Mouse (Mus musculus) forebrain, embryonic 10.5 days (tissue): Measurements from ENCODE around the gene Zc3h4. TPM values are rescaled to one million over a fixed set of nuclear protein-coding genes. Genes with fewer than 3 reads are reported as not detected.
"Not testable (repeated sequence)": the region's sequence is repeated elsewhere in the genome, so short reads cannot be mapped to it uniquely, and the experiment has no call there.

Experiments
- DNase-seq: peaks from one replicate; pipeline ENCODE4 v3.0.0-alpha.2; 2017; ENCODE audit warnings: low spot score; ENCODE audit errors: extremely low spot score
- H3K27ac ChIP-seq: fragments of 300-500 bp; sonication (generic); 2 replicates; pipeline ENCODE4 v1.5.1; 2016; ENCODE audit warnings: mild to moderate bottlenecking
- H3K27me3 ChIP-seq: fragments of 300-500 bp; sonication (generic); 2 replicates; pipeline ENCODE4 v1.6.1; 2016; ENCODE audit warnings: mild to moderate bottlenecking; ENCODE audit not compliant: poor library complexity, severe bottlenecking
- H3K36me3 ChIP-seq: fragments of 300-500 bp; sonication (generic); replicated peaks from 2 replicates; pipeline ENCODE4 v1.6.1; 2016; ENCODE audit warnings: mild to moderate bottlenecking, moderate library complexity
- H3K4me1 ChIP-seq: fragments of 300-500 bp; sonication (generic); 2 replicates; pipeline ENCODE4 v1.6.1; 2016
- H3K4me3 ChIP-seq: fragments of 300-500 bp; sonication (generic); 2 replicates; pipeline ENCODE4 v1.5.1; 2016; ENCODE audit warnings: mild to moderate bottlenecking, moderate library complexity
- H3K9me3 ChIP-seq: fragments of 300-500 bp; sonication (generic); 2 replicates; pipeline ENCODE4 v1.6.1; 2016; ENCODE audit warnings: mild to moderate bottlenecking, moderate library complexity
- WGBS: fragments of 180-500 bp; shearing (Covaris S2); methylation state at CpG from one replicate; pipeline ENCODE4 v1.1.7; 2016; 5-methylcytosine and 5-hydroxymethylcytosine counted together
- polyA plus RNA-seq: library from polyadenylated mRNA; unstranded; fragments of >200 nt; fragmentation: Nextera tagmentation; extraction: Ambion mirVana; gene quantifications from 2 replicates; pipeline ENCODE4 v1.2.1, GENCODE M21; 2016

The Zc3h4 gene
- polyA plus RNA-seq, 1 experiment from 2014 or later, result 18.8 TPM

GRCm38 (mm10) chr7:16387160-16388041 is 13.3 kb upstream of the Zc3h4 start, which contains the start of gene Sae1:
Gene Sae1, minus strand, starts transcription at chr7:16387806.
- Histone ChIP-seq H3K36me3 (peaks cover 39% of the 10 kb centered on the region), H3K9me3 (no peaks in the 10 kb centered on the region), H3K27ac (peak within 1 kb of the TSS; percentile 98), H3K27me3 (no peaks in the 10 kb centered on the region), H3K4me3 (peak within 1 kb of the TSS; percentile 90), H3K4me1 (peaks cover 29% of the 10 kb centered on the region)
- WGBS, result under 1% methylated on average over 58 of the region's 58 CpGs
- peak; percentile 97 for DNase-seq

GRCm38 (mm10) chr7:16389942-16390341 is 10.8 kb upstream of the Zc3h4 start:
- not testable (repeated sequence) for H3K27me3 ChIP-seq, H3K27ac ChIP-seq, H3K9me3 ChIP-seq, DNase-seq, H3K4me3 ChIP-seq
- 87% methylated on average over 2 of the region's 2 CpGs for WGBS
- Histone ChIP-seq H3K4me1 (peaks cover 28% of the 10 kb centered on the region), H3K36me3 (peaks cover 14% of the 10 kb centered on the region)

GRCm38 (mm10) chr7:16392923-16393322 is 7.8 kb upstream of the Zc3h4 start:
- Histone ChIP-seq H3K36me3 (no peaks in the 10 kb centered on the region), H3K4me1 (peaks cover 3% of the 10 kb centered on the region), H3K4me3 (no peak overlapping the region), H3K27ac (no peak overlapping the region), H3K9me3 (no peaks in the 10 kb centered on the region), H3K27me3 (no peaks in the 10 kb centered on the region)
- WGBS, result 53% methylated on average over 4 of the region's 4 CpGs
- no peak for DNase-seq

DNA sequence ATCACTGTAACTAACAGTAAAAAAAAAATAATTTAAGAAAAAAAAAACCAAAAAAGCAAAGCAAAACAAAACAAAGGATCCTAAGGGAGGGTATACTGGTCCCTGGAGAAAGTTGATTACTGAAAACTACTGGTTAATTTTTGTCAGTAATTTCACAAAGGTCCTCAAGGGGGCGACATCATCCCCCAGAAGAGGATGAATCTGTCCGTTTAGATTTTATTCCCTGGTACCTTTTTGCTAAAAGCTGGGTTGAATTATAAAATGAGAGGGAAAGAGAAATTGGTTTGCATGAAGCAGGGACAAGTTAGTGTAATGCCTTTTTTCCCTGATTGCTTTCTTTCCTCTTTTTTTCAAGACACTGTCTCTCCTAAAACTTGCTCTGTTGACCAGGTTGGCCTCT is 4.8 kb upstream of the Zc3h4 start:
- Histone ChIP-seq H3K9me3 (no peaks in the 10 kb centered on the region), H3K4me1 (peaks cover 9% of the 10 kb centered on the region), H3K36me3 (no peaks in the 10 kb centered on the region), H3K4me3 (no peak overlapping the region), H3K27ac (no peak overlapping the region), H3K27me3 (no peaks in the 10 kb centered on the region)
- WGBS, result 5% methylated on average over 2 of the region's 2 CpGs
- no peak for DNase-seq

- 83% methylated on average over 4 of the region's 4 CpGs for WGBS
- Histone ChIP-seq H3K4me3 (no peak overlapping the region), H3K36me3 (no peaks in the 10 kb centered on the region), H3K27ac (no peak overlapping the region), H3K4me1 (peaks cover 9% of the 10 kb centered on the region), H3K27me3 (no peaks in the 10 kb centered on the region), H3K9me3 (no peaks in the 10 kb centered on the region)
- DNase-seq, result no peak
Observed at GRCm38 (mm10) chr7:16397465-16397864, 3.2 kb upstream of the Zc3h4 start.

- peak overlapping the region; percentile 100 for H3K27ac ChIP-seq
- H3K4me1 ChIP-seq, result peaks cover 16% of the 10 kb centered on the region
- no peaks in the 10 kb centered on the region for H3K27me3 ChIP-seq
- no peak for DNase-seq
- no peaks in the 10 kb centered on the region for H3K36me3 ChIP-seq
- H3K4me3 ChIP-seq, result peak overlapping the region; percentile 92
- H3K9me3 ChIP-seq, result no peaks in the 10 kb centered on the region
- WGBS, result 53% methylated on average over 3 of the region's 3 CpGs
Observed at GRCm38 (mm10) chr7:16398387-16399050, 2.2 kb upstream of the Zc3h4 start.

DNA sequence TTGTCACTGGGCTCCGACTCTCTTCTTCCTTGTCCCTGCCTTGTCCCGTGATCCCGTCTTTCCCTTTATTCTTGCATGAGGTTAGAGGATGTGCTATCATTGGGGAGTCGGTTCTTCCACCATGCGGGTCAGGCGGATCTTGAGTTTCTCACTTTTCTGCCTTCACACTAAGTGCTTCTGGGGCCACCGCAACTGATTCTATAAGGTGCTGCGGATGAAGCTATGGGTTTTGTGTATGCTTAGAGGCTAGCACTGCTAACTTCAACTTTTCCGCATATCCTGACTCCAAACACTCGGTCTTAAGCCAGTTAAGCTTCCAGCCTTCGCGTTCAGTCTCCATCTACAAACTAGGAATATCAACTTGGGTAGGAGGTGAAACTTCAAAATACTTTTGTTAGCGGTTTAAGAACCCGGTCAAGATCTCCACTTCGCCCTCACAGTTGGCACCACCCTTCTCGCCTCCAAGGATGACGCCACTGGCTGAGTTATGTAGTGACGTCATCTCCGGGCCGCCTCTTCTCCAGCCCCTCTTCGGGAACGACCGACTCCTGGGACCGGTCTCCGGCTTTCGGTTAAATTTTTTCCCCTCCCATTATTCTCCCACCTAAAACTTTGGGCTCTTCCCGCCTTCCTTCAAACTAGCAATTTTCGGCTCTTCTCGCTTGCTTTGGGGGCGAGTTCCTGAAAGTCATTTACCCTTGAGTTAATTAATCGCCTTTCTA is 1.5 kb upstream of the Zc3h4 start:
- Histone ChIP-seq H3K9me3 (no peaks in the 10 kb centered on the region), H3K36me3 (peaks cover under 1% of the 10 kb centered on the region; the same call in 1 of the 2 replicates), H3K27ac (peak overlapping the region; percentile 100), H3K27me3 (no peaks in the 10 kb centered on the region), H3K4me1 (peaks cover 24% of the 10 kb centered on the region), H3K4me3 (peak overlapping the region; percentile 92)
- 2% methylated on average over 31 of the region's 31 CpGs for WGBS
- peak; percentile 95 for DNase-seq

GRCm38 (mm10) chr7:16399820-16400688 is 656 bp upstream of the Zc3h4 start:
- under 1% methylated on average over 76 of the region's 77 CpGs for WGBS
- no peaks in the 10 kb centered on the region for H3K9me3 ChIP-seq
- peak; percentile 99 for DNase-seq
- H3K36me3 ChIP-seq, result peaks cover 9% of the 10 kb centered on the region
- peak overlapping the region; percentile 92 for H3K4me3 ChIP-seq
- no peaks in the 10 kb centered on the region for H3K27me3 ChIP-seq
- peak overlapping the region; percentile 100 for H3K27ac ChIP-seq
- H3K4me1 ChIP-seq, result peaks cover 32% of the 10 kb centered on the region

GRCm38 (mm10) chr7:16401991-16402431 is 1.3 kb downstream of the Zc3h4 start:
- no peaks in the 10 kb centered on the region for H3K27me3 ChIP-seq
- peak overlapping the region; percentile 92 for H3K4me3 ChIP-seq
- no peaks in the 10 kb centered on the region for H3K9me3 ChIP-seq
- DNase-seq, result peak; percentile 37
- H3K27ac ChIP-seq, result peak overlapping the region; percentile 100
- peaks cover 45% of the 10 kb centered on the region for H3K4me1 ChIP-seq
- peaks cover 25% of the 10 kb centered on the region for H3K36me3 ChIP-seq
- WGBS, result 0% methylated on average over 17 of the region's 17 CpGs

GRCm38 (mm10) chr7:16402449-16402848 is 1.7 kb downstream of the Zc3h4 start:
- H3K36me3 ChIP-seq, result peaks cover 29% of the 10 kb centered on the region
- no peak for DNase-seq
- H3K27ac ChIP-seq, result peak overlapping the region; percentile 100
- 3% methylated on average over 9 of the region's 9 CpGs for WGBS
- H3K27me3 ChIP-seq, result no peaks in the 10 kb centered on the region
- peaks cover 45% of the 10 kb centered on the region for H3K4me1 ChIP-seq
- peak overlapping the region; percentile 92 for H3K4me3 ChIP-seq
- H3K9me3 ChIP-seq, result no peaks in the 10 kb centered on the region

GRCm38 (mm10) chr7:16402968-16403948 is 2.5 kb downstream of the Zc3h4 start:
- Histone ChIP-seq H3K27me3 (no peaks in the 10 kb centered on the region), H3K9me3 (no peaks in the 10 kb centered on the region), H3K27ac (peak overlapping the region; percentile 100), H3K4me1 (peaks cover 45% of the 10 kb centered on the region), H3K4me3 (peak overlapping the region; percentile 92), H3K36me3 (peaks cover 36% of the 10 kb centered on the region)
- WGBS, result 66% methylated on average over 21 of the region's 21 CpGs
- DNase-seq, result peak; percentile 33
